Mouse (Mus musculus) hindbrain, embryonic 15.5 days (tissue): ENCODE results near the gene Pskh1. TPM values are rescaled to one million over a fixed set of nuclear protein-coding genes. Genes with fewer than 3 reads are reported as not detected.
A peak's percentile ranks its signal among the peaks of the same experiment; 100 is the strongest.

Experiments used
- ATAC-seq: fragments of 200-750 bp; cut with Nextera tagmentation; 2 replicates; pipeline ENCODE4 v1.8.0; 2017; ENCODE audit warnings: low read depth, moderate number of reproducible peaks, moderate TSS enrichment; ENCODE audit not compliant: low FRiP score
- H3K27ac ChIP-seq: fragments of 300-500 bp; sonication (generic); replicated peaks from 2 replicates; pipeline ENCODE4 v1.5.1; 2015; ENCODE audit warnings: mild to moderate bottlenecking, inconsistent platforms
- H3K27me3 ChIP-seq: fragments of 300-500 bp; sonication (generic); 2 replicates; pipeline ENCODE4 v1.6.1; 2015; ENCODE audit warnings: control low read depth, inconsistent platforms
- H3K36me3 ChIP-seq: fragments of 300-500 bp; sonication (generic); 2 replicates; pipeline ENCODE4 v1.6.1; 2015; ENCODE audit warnings: control low read depth, inconsistent platforms
- H3K4me1 ChIP-seq: fragments of 300-500 bp; sonication (generic); replicated peaks from 2 replicates; pipeline ENCODE4 v1.6.1; 2015; ENCODE audit warnings: control low read depth, inconsistent platforms
- H3K4me2 ChIP-seq: fragments of 300-500 bp; sonication (generic); 2 replicates; pipeline ENCODE4 v1.6.1; 2015; ENCODE audit warnings: moderate library complexity, mild to moderate bottlenecking, inconsistent platforms
- H3K4me3 ChIP-seq: fragments of 300-500 bp; sonication (generic); 2 replicates; pipeline ENCODE4 v1.5.1; 2015; ENCODE audit warnings: mild to moderate bottlenecking, inconsistent platforms
- H3K9ac ChIP-seq: fragments of 300-500 bp; sonication (generic); 2 replicates; pipeline ENCODE4 v1.6.1; 2015; ENCODE audit warnings: inconsistent platforms
- H3K9me3 ChIP-seq: fragments of 300-500 bp; sonication (generic); 2 replicates; pipeline ENCODE4 v1.6.1; 2016; ENCODE audit warnings: control low read depth, inconsistent platforms
- WGBS: fragments of 180-500 bp; shearing (Covaris S2); methylation state at CpG from one replicate; pipeline ENCODE4 v1.1.7; 2015; 5-methylcytosine and 5-hydroxymethylcytosine counted together
- microRNA-seq: library from miRNA; unstranded; fragments of <30 nt; microRNA quantifications from one replicate; pipeline ENCODE4, GENCODE M21; 2016
- polyA plus RNA-seq: library from polyadenylated mRNA; unstranded; fragments of >200 nt; fragmentation: Nextera tagmentation; extraction: Ambion mirVana; gene quantifications from 2 replicates; pipeline ENCODE4 v1.2.1, GENCODE M21; 2015

The Pskh1 gene
- polyA plus RNA-seq, 1 experiment from 2014 or later, result 11.0 TPM

DNA sequence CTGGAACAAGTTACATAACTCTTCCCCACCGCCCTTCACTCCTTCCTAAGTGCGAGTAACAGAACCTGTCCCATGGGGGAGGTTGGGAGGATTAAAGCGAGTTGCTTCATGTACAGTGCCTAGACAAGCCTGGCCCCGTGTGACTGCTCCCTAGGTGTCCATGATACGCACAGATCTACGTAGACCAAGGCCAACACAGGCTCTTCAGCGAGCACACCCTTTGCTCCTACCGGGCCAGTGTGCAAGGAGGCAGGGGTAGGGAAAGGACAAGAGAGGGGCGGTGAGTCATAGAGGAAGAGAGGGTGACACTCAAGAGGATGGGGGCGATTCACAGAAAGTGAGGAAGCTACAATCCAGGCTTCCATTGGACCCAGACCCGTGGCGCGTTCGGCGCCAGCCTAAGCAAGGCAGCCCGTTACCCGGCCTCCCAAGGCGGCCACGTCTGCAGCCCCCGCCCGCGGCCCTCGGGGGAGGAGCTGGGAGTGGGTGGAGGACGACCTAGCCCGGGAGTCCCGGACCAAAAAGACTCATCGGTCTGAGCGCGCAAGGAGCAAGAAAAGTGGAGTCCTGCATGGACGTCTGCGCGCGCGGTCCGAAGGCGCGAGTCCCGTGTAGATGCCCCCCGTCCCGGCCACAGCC is 65.1 kb downstream of the Pskh1 start:
- Histone ChIP-seq H3K4me1 (peaks cover 8% of the 10 kb centered on the region), H3K36me3 (no peaks in the 10 kb centered on the region), H3K27ac (peak overlapping the region; percentile 50), H3K4me3 (peak overlapping the region; percentile 42), H3K27me3 (peaks cover 27% of the 10 kb centered on the region), H3K9me3 (no peaks in the 10 kb centered on the region), H3K4me2 (peak overlapping the region; percentile 55), H3K9ac (peak overlapping the region; percentile 12; the same call in 1 of the 2 replicates)
- 4% methylated on average over 27 of the region's 40 CpGs for WGBS
- ATAC-seq, result peak; percentile 76

DNA sequence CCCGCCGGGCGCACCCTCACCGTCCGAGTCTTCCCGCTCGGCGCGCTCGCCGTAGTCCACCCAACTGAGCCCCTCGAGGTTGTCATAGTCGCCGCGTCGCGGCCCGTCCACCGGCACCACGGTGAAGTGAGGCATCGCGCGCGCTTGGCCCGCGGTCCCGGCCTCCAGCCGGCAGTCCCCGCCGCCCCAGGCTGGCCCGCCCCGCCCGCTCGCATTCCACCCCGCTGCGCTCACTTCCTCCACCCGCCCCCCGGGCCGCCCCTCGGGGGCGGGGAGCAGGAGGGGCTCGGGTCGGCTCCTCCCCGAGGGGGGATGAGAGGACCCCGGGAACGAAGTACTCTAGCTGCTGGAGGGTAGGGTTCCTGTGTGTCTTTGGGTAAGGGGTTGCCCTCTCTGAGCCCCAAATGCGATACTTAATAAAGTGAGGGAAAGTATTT is 65.7 kb downstream of the Pskh1 start, which contains the start of gene Slc12a4:
TSS of gene Slc12a4 (minus strand) at position 193 of the 437 bp plus-strand sequence.
- Histone ChIP-seq H3K9me3 (no peaks in the 10 kb centered on the region), H3K36me3 (no peaks in the 10 kb centered on the region), H3K27ac (peak within 1 kb of the TSS; percentile 50), H3K27me3 (peaks cover 27% of the 10 kb centered on the region), H3K4me2 (peak within 1 kb of the TSS; percentile 55), H3K9ac (peak within 1 kb of the TSS; percentile 12; the same call in 1 of the 2 replicates), H3K4me3 (peak within 1 kb of the TSS; percentile 42), H3K4me1 (peaks cover 8% of the 10 kb centered on the region)
- WGBS, result under 1% methylated on average over 44 of the region's 47 CpGs
- peak; percentile 70 for ATAC-seq

DNA sequence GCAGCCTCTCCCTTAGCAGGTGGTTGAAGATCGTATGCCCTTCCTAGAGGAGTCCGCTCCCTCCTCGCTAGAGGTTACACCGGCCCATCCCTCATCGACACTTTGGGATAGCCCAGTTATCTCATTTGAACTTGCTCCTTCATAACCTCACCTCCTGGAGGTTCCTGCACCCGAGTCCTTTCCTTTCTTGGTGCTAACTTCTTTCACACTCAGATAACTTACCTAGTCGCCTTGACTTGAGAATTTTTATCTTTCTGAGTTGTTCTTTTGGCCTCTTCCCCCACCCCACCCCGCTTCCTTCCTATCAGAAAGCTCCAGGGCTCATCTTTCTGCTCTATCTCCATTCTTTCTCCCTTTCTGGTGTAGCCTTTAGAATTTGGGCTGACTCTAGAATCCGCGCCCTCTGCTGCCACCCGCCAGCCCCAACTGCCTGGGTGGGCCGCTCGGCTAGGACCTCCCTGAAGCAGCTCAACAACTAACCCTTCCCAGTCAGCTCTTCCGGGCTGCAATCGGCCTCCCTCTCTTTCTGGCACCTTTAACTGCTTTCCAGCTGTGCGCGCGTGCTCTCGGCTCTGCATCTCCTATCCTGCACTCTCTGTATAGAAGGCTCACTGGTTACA is 66.6 kb downstream of the Pskh1 start:
- ATAC-seq, result no peak
- no peaks in the 10 kb centered on the region for H3K9me3 ChIP-seq
- no peak overlapping the region for H3K27ac ChIP-seq
- 9% methylated on average over 19 of the region's 19 CpGs for WGBS
- peaks cover 8% of the 10 kb centered on the region for H3K4me1 ChIP-seq
- no peak overlapping the region for H3K4me3 ChIP-seq
- no peaks in the 10 kb centered on the region for H3K36me3 ChIP-seq
- H3K4me2 ChIP-seq, result peak overlapping the region; percentile 55
- H3K9ac ChIP-seq, result no peak overlapping the region
- peaks cover 27% of the 10 kb centered on the region for H3K27me3 ChIP-seq

DNA sequence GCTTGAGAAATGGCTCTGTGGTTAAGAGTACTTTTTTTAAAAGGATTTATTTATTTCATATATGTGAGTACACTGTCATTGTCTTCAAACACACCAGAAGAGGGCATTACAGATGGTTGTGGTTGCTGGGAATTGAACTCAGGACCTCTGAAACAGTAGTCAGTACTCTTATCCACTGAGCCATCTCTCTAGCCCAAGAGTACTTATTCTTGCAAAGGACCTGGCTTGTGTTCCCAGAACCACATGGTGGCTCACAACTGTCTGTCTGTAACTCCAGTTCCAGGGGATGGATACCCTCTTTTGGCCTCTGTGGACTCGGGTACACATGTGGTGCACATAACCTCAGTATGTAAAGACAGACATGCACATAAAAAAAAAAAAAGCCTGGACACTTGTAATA is 69.1 kb downstream of the Pskh1 start:
- Histone ChIP-seq H3K4me3 (no peak overlapping the region), H3K9me3 (no peaks in the 10 kb centered on the region), H3K9ac (no peak overlapping the region), H3K36me3 (no peaks in the 10 kb centered on the region), H3K4me1 (peaks cover 8% of the 10 kb centered on the region), H3K4me2 (no peak overlapping the region), H3K27me3 (peaks cover 26% of the 10 kb centered on the region), H3K27ac (no peak overlapping the region)
- ATAC-seq, result no peak
- WGBS, result 67% methylated on average over 1 of the region's 1 CpGs

DNA sequence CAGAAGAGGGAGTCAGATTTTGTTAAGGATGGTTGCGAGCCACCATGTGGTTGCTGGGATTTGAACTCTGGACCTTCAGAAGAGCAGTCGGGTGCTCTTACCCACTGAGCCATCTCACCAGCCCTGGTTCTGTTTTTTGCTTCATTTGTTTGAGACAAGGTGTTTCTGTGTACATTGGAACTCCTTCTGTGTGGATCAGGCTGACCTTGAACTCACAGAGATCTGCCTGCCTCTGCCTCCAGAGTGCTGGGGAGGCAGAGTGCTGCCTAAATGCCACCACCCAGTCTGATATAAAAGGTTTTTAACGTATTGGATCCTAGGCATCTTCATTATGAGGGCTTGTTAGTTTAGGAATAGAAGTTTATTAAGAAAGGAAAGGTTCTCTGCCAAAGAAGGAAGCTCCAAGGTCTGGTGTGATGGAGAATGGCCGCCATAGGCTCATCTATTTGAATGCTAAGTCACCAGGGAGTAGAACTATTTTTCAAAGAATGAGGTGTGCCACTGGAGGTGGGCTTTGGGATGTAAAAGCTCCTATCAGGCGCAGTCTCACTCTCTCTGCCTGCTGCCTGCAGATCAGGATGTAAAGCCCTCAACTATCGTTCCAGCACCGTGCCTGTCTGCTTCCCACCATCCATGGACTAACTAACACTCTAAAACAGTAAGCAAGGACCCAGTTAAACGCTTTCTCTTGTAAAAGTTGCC is 70.9 kb downstream of the Pskh1 start:
- peaks cover 9% of the 10 kb centered on the region for H3K27me3 ChIP-seq
- H3K27ac ChIP-seq, result no peak overlapping the region
- 75% methylated on average over 8 of the region's 8 CpGs for WGBS
- no peak overlapping the region for H3K4me3 ChIP-seq
- H3K9ac ChIP-seq, result no peak overlapping the region
- ATAC-seq, result no peak
- H3K4me1 ChIP-seq, result no peaks in the 10 kb centered on the region; the same call in 1 of the 2 replicates
- no peak overlapping the region for H3K4me2 ChIP-seq
- H3K36me3 ChIP-seq, result no peaks in the 10 kb centered on the region
- no peaks in the 10 kb centered on the region for H3K9me3 ChIP-seq

DNA sequence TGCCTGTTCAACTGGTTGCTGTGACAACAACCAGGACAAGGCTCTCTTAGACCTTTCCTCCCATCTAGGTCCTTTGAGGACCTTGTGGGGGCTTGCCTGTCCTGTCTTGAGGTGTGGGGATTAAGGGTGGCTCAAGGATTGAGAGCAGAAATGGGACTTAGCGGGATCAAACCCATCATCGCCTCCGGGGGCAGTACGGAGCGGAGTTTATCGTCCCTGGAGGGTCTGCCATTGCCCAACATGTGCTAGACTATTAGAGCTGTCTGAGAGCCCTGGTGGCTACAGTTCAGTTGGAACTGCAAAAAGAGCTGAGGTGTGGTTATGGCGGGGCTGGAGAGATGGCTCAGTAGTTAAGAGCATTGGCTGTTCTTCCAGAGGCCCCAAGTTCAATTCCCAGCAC is 75.1 kb downstream of the Pskh1 start:
- Histone ChIP-seq H3K4me3 (no peak overlapping the region), H3K36me3 (no peaks in the 10 kb centered on the region), H3K9me3 (no peaks in the 10 kb centered on the region), H3K4me1 (no peaks in the 10 kb centered on the region), H3K4me2 (no peak overlapping the region), H3K9ac (no peak overlapping the region), H3K27me3 (no peaks in the 10 kb centered on the region), H3K27ac (no peak overlapping the region)
- no peak for ATAC-seq
- WGBS, result 66% methylated on average over 7 of the region's 7 CpGs

DNA sequence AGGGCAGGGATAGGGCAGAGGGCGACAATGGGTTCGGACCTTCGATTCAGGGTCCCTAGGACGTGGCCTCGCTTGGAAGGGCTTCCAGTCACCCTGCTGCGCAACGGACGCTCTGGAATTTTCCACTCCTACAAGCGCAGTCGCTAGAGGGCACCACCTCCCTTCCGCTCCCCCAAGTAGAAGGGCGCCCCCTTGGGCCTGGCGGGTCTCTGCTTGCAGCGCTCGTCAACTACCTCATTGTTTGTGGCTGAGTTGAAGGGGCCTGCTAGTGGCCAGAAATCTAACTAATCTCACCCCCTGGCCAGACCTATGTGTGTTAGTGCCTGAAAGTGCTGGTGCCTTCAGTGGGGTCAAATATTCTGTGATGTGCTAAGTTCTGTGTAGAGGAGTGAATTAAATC is 79.1 kb downstream of the Pskh1 start, which contains the start of gene Dpep3:
TSS of gene Dpep3 (minus strand) at position 105 of the 400 bp plus-strand sequence.
- no peak for ATAC-seq

DNA sequence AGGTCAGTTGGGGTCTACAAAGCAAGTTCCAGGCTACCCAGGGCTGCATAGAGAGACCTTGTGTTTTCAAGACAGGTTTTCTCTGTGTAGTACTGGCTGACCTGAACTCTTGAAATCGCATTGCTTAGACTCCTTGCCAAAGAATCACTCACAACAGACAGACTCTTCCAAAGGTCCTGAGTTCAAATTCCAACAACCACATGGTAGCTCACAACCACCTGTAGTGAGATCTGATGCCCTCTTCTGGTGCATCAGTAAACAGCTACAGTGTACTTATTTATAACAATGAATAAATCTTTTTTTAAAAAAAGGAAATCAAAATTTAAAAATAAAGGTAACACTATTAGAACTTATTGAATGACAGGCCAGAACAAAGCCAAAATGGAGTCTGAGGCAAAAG is 80.9 kb downstream of the Pskh1 start:
- no peak overlapping the region for H3K27ac ChIP-seq
- ATAC-seq, result no peak
- no peaks in the 10 kb centered on the region for H3K36me3 ChIP-seq
- no peaks in the 10 kb centered on the region for H3K9me3 ChIP-seq
- 100% methylated on average over 1 of the region's 1 CpGs for WGBS
- no peak overlapping the region for H3K9ac ChIP-seq
- no peaks in the 10 kb centered on the region for H3K4me1 ChIP-seq
- no peaks in the 10 kb centered on the region for H3K27me3 ChIP-seq
- H3K4me2 ChIP-seq, result no peak overlapping the region
- H3K4me3 ChIP-seq, result no peak overlapping the region

More for the DNA sequence above, 79.1 kb downstream of the Pskh1 start, which contains the start of gene Dpep3:
- H3K9ac ChIP-seq, result no peak within 1 kb of the TSS
- no peaks in the 10 kb centered on the region for H3K36me3 ChIP-seq
- no peak within 1 kb of the TSS for H3K27ac ChIP-seq
- H3K9me3 ChIP-seq, result no peaks in the 10 kb centered on the region
- H3K4me2 ChIP-seq, result no peak within 1 kb of the TSS
- no peak within 1 kb of the TSS for H3K4me3 ChIP-seq
- WGBS, result 93% methylated on average over 15 of the region's 15 CpGs
- no peaks in the 10 kb centered on the region for H3K27me3 ChIP-seq
- H3K4me1 ChIP-seq, result no peaks in the 10 kb centered on the region

Small RNAs within 50 kb of the gene (microRNA-seq; reads per million reads assigned to microRNA genes)
- gene Mir7074, result not detected

Other genes with a start within 250 kb of the Pskh1 start
- 23.5 and 28.7 TPM in 2 replicates for gene Carmil2, start 214.2 kb upstream of the Pskh1 start, polyA plus RNA-seq
- 85.1 and 92.6 TPM in 2 replicates for gene Acd, start 199.3 kb upstream of the Pskh1 start, polyA plus RNA-seq
- 55.1 and 57.1 TPM in 2 replicates for gene Pard6a, start 199.3 kb upstream of the Pskh1 start, polyA plus RNA-seq
- 0.20 and 0.23 TPM in 2 replicates for gene 4933405L10Rik, start 192.8 kb upstream of the Pskh1 start, polyA plus RNA-seq
- gene Enkd1, start 192.2 kb upstream of the Pskh1 start, polyA plus RNA-seq, result 15.7 and 16.6 TPM in 2 replicates
- gene Gfod2, start 141.8 kb upstream of the Pskh1 start, polyA plus RNA-seq, result 81.2 and 88.3 TPM in 2 replicates
- 10.7 and 11.7 TPM in 2 replicates for gene Ranbp10, start 73.1 kb upstream of the Pskh1 start, polyA plus RNA-seq
- 0.62 and 1.1 TPM in 2 replicates for gene Tsnaxip1, start 72.7 kb upstream of the Pskh1 start, polyA plus RNA-seq
- gene Cenpt, start 47.2 kb upstream of the Pskh1 start, polyA plus RNA-seq, result 52.2 and 56.9 TPM in 2 replicates
- 54.9 and 56.3 TPM in 2 replicates for gene Thap11, start 45.3 kb upstream of the Pskh1 start, polyA plus RNA-seq
- 150 and 157 TPM in 2 replicates for gene Nutf2, start 39.9 kb upstream of the Pskh1 start, polyA plus RNA-seq
- gene Edc4, start 19.6 kb upstream of the Pskh1 start, polyA plus RNA-seq, result 50.1 and 52.2 TPM in 2 replicates
- 0.45 and 0.49 TPM in 2 replicates for gene Nrn1l, start 6.9 kb upstream of the Pskh1 start, polyA plus RNA-seq
- gene Ctrl, start 33.4 kb downstream of the Pskh1 start, polyA plus RNA-seq, result 3.4 and 4.7 TPM in 2 replicates
- 74.7 and 75.2 TPM in 2 replicates for gene Psmb10, start 38.0 kb downstream of the Pskh1 start, polyA plus RNA-seq
- gene Lcat, start 42.9 kb downstream of the Pskh1 start, polyA plus RNA-seq, result 4.5 and 5.0 TPM in 2 replicates
- gene Slc12a4, start 65.7 kb downstream of the Pskh1 start, polyA plus RNA-seq, result 11.9 and 12.9 TPM in 2 replicates
- not detected in 2 replicates for gene Dpep3, start 79.0 kb downstream of the Pskh1 start, polyA plus RNA-seq
- gene Dus2, start 90.9 kb downstream of the Pskh1 start, polyA plus RNA-seq, result 27.2 and 29.6 TPM in 2 replicates
- gene Dpep2nb, start 105.5 kb downstream of the Pskh1 start, polyA plus RNA-seq, result 0.20 TPM in 1 of 2 replicates, not detected in the other
- 20.0 and 20.9 TPM in 2 replicates for gene Ddx28, start 111.4 kb downstream of the Pskh1 start, polyA plus RNA-seq
- 3.0 and 3.7 TPM in 2 replicates for gene Nfatc3, start 158.4 kb downstream of the Pskh1 start, polyA plus RNA-seq
- 0.17 and 0.21 TPM in 2 replicates for gene Esrp2, start 236.5 kb downstream of the Pskh1 start, polyA plus RNA-seq
- 23.8 and 24.0 TPM in 2 replicates for gene Pla2g15, start 250.0 kb downstream of the Pskh1 start, polyA plus RNA-seq